Mouse (Mus musculus) Patski (cell line): ENCODE data around the gene Kif5c. TPM values are rescaled to one million over a fixed set of nuclear protein-coding genes. Genes with fewer than 3 reads are reported as not detected.

Source experiments
- ATAC-seq: fragments of 100-300 bp; one replicate; pipeline ENCODE4 v1.8.0; 2021
- CTCF ChIA-PET: fragments of 350-600 bp; sonication (Branson Sonifier 250); formaldehyde crosslinking; loops from one replicate; lab custom pipeline; 2022; ENCODE audit warnings: inconsistent platforms; lab: Charles Lee
- POLR2A ChIA-PET: fragments of 350-600 bp; sonication (Branson Sonifier 250); formaldehyde crosslinking; loops from one replicate; lab custom pipeline; 2022; ENCODE audit warnings: antibody characterized with exemption, inconsistent platforms; lab: Charles Lee
- DNase-seq: peaks from one replicate; pipeline ENCODE4 v3.0.0-alpha.2; 2011; ENCODE audit warnings: low read depth, low spot score
- H3K27me3 ChIP-seq: fragments of 371-371 bp; one replicate; pipeline ENCODE4 v1.5.1; 2021
- CTCF ChIP-seq: fragments of 100-300 bp; IDR thresholded peaks from one replicate; pipeline ENCODE4 v1.5.1; 2021
- in situ Hi-C: fragments of 300-500 bp; cut with MboI; formaldehyde crosslinking; loops from 3 replicates; pipeline ENCODE4 v1.11.1; 2018; ENCODE audit warnings: low pct_unique_long_range_greater_than_20kb, mixed read lengths
- polyA plus RNA-seq: library from polyadenylated mRNA; unstranded; gene quantifications from one replicate; pipeline ENCODE4 v1.2.3, GENCODE M21; 2021

Kif5c gene
- polyA plus RNA-seq, 1 experiment from 2014 or later: 10.6 TPM

- in situ Hi-C loops: loop anchor here (5.0 kb wide), 1 partner anchor 44 kb away; no protein-coding TSS in a partner anchor
- no peak for TF ChIP-seq CTCF
- CTCF ChIA-PET: interaction anchor here (1.3 kb wide), 1 partner anchor 37 kb away, joined by 3 read pairs; no protein-coding TSS in a partner anchor
- no peaks in the 10 kb centered on the region for H3K27me3 ChIP-seq
- DNase-seq (no peak), ATAC-seq (no peak)
- POLR2A ChIA-PET: no interaction called here
These were observed 154.3 kb downstream of the Kif5c start for GRCm38 (mm10) chr2:49773194-49773931.

- ATAC-seq (no peak), DNase-seq (no peak)
- TF ChIP-seq CTCF: no peak
- no peaks in the 10 kb centered on the region for H3K27me3 ChIP-seq
- ChIA-PET CTCF (interaction anchor here (1.3 kb wide), 1 partner anchor 37 kb away, joined by 3 read pairs; no protein-coding TSS in a partner anchor), POLR2A (interaction anchor here (0.5 kb wide), 1 partner anchor 14 kb away, joined by 3 read pairs; no protein-coding TSS in a partner anchor)
- in situ Hi-C loops: loop anchor here (5.0 kb wide), 1 partner anchor 43 kb away; no protein-coding TSS in a partner anchor
These were observed 155.1 kb downstream of the Kif5c start for GRCm38 (mm10) chr2:49774180-49774579.

GRCm38 (mm10) chr2:49775187-49775586 is 156.1 kb downstream of the Kif5c start:
- POLR2A ChIA-PET: no interaction called here
- CTCF ChIA-PET: interaction anchor here (1.2 kb wide), 1 partner anchor 66 kb away, joined by 3 read pairs; no protein-coding TSS in a partner anchor
- DNase-seq (no peak), ATAC-seq (no peak)
- in situ Hi-C loops: no loop called here
- TF ChIP-seq CTCF: no peak
- H3K27me3 ChIP-seq: no peaks in the 10 kb centered on the region

DNA sequence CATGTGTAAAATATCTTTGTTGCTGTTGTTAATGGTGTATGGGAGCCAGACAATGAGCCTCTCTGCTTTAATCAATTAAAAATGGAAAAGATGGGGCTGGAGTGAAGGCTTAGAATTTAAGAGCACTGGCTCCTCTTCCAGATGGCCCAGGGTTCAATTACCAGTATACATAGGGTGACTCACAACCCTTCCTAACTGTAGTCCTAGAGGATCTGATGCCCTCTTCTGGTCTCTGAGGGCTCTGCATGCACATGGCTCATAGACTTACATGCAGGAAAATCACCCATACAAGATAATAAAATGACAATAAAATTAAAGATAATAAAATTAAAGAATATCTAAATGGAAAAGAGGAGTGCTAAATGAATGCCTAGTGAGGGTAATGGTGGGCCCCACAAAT is 156.6 kb downstream of the Kif5c start:
- no peak for ATAC-seq
- TF ChIP-seq CTCF: peak; percentile 52
- POLR2A ChIA-PET: no interaction called here
- CTCF ChIA-PET: interaction anchor here (1.2 kb wide), 1 partner anchor 65 kb away, joined by 3 read pairs; no protein-coding TSS in a partner anchor
- no peaks in the 10 kb centered on the region for H3K27me3 ChIP-seq
- in situ Hi-C loops: no loop called here
- no peak for DNase-seq

- DNase-seq: no peak
- in situ Hi-C loops: no loop called here
- TF ChIP-seq CTCF: no peak
These were observed 157.3 kb downstream of the Kif5c start for GRCm38 (mm10) chr2:49776407-49776806.

GRCm38 (mm10) chr2:49787376-49788050 is 168.4 kb downstream of the Kif5c start, which contains the start of gene Lypd6b:
TSS of gene Lypd6b (plus strand) at chr2:49787688.
- DNase-seq (no peak), ATAC-seq (no peak)
- in situ Hi-C loops: no loop called here
- CTCF ChIA-PET: no interaction called here
- POLR2A ChIA-PET: interaction anchor here (0.6 kb wide), 1 partner anchor 13 kb away, joined by 3 read pairs; no protein-coding TSS in a partner anchor
- no peak for TF ChIP-seq CTCF
- H3K27me3 ChIP-seq: no peaks in the 10 kb centered on the region

More at GRCm38 (mm10) chr2:49776407-49776806, 157.3 kb downstream of the Kif5c start:
- ATAC-seq: no peak
- CTCF ChIA-PET: no interaction called here
- H3K27me3 ChIP-seq: no peaks in the 10 kb centered on the region
- POLR2A ChIA-PET: no interaction called here

- no peak for TF ChIP-seq CTCF
- no peak for DNase-seq
- in situ Hi-C loops: no loop called here
- POLR2A ChIA-PET: interaction anchor here (0.6 to 0.7 kb wide), 2 partner anchors 11 to 13 kb away, joined by 3 read pairs; no protein-coding TSS in a partner anchor
- ATAC-seq: no peak
- CTCF ChIA-PET: no interaction called here
- H3K27me3 ChIP-seq: no peaks in the 10 kb centered on the region
These were observed 168.9 kb downstream of the Kif5c start for GRCm38 (mm10) chr2:49788051-49788418.

DNA sequence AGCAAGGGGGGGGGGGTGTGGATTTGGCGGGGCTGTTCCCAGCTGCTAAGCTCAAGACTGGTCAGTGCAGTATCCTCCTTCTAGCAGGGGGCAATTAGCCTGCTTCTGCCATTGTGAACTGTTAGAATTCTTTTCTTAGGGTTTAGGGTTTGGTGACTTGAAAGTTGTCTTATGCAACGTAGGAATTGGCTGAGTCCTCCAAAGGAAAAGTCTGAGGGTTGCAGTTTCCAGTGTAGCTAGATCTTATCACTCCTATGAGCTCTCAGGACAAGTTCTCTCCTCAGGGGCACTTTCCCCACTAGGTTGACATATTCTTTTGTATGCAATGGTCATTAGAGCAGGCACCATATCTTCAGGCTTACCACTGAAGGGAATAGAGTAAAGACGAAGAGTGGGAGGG is 169.5 kb downstream of the Kif5c start:
- ATAC-seq (no peak), DNase-seq (no peak)
- ChIA-PET POLR2A (interaction anchor here (0.7 kb wide), 1 partner anchor 12 kb away, joined by 3 read pairs; no protein-coding TSS in a partner anchor), CTCF (no interaction called here)
- in situ Hi-C loops: no loop called here
- no peaks in the 10 kb centered on the region for H3K27me3 ChIP-seq
- TF ChIP-seq CTCF: no peak

GRCm38 (mm10) chr2:49789078-49789477 is 170.0 kb downstream of the Kif5c start:
- no peak for DNase-seq
- in situ Hi-C loops: no loop called here
- no peak for ATAC-seq
- ChIA-PET POLR2A (no interaction called here), CTCF (no interaction called here)
- H3K27me3 ChIP-seq: no peaks in the 10 kb centered on the region
- no peak for TF ChIP-seq CTCF

DNA sequence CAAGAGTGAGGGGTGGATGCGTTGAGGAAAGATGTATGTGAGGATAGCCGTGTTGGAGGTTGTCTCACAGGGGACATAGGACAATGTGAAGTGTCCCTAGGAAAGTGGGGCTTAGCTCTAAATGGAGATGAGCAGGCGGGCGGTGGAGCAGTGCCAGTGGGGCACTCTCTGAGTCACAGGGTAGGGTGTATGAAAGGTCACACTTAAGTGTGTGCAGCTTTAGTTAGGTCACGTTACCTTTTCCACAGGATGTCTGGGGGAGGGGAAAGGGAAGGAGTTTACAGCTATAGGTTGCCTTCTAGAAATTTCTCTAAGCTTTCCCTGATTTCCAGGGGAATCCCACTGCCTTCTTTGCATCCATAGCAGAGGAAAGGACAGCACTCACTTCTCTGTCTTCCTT is 170.4 kb downstream of the Kif5c start:
- DNase-seq (no peak), ATAC-seq (no peak)
- in situ Hi-C loops: no loop called here
- H3K27me3 ChIP-seq: no peaks in the 10 kb centered on the region
- CTCF ChIA-PET: no interaction called here
- no peak for TF ChIP-seq CTCF
- POLR2A ChIA-PET: no interaction called here
